Mouse (Mus musculus): ENCODE measurements around the gene Gtf3c2.

DNA sequence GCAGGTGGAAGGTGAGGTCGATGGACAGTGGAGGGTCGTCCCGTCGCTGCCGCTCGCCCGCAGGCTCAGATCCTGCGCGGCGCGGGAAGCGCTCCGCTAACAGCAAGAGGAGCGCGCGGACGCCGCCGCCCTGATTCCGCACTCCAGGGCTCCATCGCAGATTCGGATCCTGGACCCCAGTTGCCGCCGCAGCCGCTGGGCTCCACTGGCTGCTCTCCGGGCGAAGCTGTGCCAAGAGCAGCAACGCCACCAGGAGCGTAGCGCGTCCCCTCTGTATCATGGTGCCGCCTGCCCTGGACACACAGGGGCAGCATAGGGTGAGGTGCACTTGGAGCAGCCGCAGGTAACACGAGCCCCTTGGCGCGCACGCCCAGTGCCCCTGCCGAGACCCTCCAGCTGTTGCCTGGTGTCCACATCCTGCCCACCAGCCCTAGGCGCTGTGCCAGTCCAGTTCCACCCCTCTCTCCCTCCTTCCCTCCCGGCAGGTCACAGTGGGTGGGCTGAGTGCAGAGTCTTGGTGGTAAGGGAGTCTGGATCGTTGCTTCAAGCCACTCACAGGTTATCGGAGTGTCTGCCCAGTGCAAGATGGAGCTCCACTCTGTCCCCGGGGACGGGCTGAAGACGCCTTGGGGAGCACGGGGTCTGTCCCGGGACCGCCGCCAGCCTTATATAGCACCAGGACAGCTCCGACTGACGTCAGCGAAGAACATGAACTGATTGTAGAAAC lies 41.5 kb downstream of the Gtf3c2 start, which contains the start of gene Ucn:
- TF ChIP-seq CHD2 (IDR thresholded peaks at IDR 0.05; ENCODE audit: low read depth, low read length) (no peak), ZNF384 (IDR thresholded peaks at IDR 0.05; ENCODE audit: low read depth, low read length) (no peak), HCFC1 (IDR thresholded peaks at IDR 0.05; ENCODE audit: borderline replicate concordance, insufficient read depth, low read length) (no peak), ZC3H11A (IDR thresholded peaks at IDR 0.05; ENCODE audit: borderline replicate concordance, low read depth, low read length) (no peak), MAFK (IDR thresholded peaks at IDR 0.05; ENCODE audit: insufficient read depth, low read depth, low read length) (no peak)

Measured in ES-E14 (cell line).